Mouse (Mus musculus): ENCODE measurements around the gene Fscn2. TPM values are rescaled to one million over a fixed set of nuclear protein-coding genes. Genes with fewer than 3 reads are reported as not detected.

Fscn2 gene
- polyA plus RNA-seq, 1 experiment: not detected

- no peaks in the 10 kb centered on the region for H3K36me3 ChIP-seq (ENCODE audit: control insufficient read depth, insufficient read depth, low read length)
- WGBS: 93% methylated on average over 3 of the region's 3 CpGs
- no peak overlapping the region for H3K4me3 ChIP-seq (ENCODE audit: low read depth, low read length)
- no peak overlapping the region for H3K27ac ChIP-seq (ENCODE audit: insufficient read depth, low read depth, low read length)
- H3K27me3 ChIP-seq (ENCODE audit: control insufficient read depth, insufficient read depth, low read length): no peaks in the 10 kb centered on the region
- no peak for TF ChIP-seq POLR2A (IDR thresholded peaks at IDR 0.05; ENCODE audit: low read depth, low read length)
- TF ChIP-seq CTCF (IDR thresholded peaks at IDR 0.05; ENCODE audit: extremely low read depth, insufficient read length, insufficient replicate concordance, low read depth, low read length): no peak
- peaks cover 12% of the 10 kb centered on the region for H3K4me1 ChIP-seq (ENCODE audit: control insufficient read depth, insufficient read depth, insufficient read length, low read length)
Observed at GRCm38 (mm10) chr11:120338786-120339185, 22.5 kb upstream of the Fscn2 start.

DNA sequence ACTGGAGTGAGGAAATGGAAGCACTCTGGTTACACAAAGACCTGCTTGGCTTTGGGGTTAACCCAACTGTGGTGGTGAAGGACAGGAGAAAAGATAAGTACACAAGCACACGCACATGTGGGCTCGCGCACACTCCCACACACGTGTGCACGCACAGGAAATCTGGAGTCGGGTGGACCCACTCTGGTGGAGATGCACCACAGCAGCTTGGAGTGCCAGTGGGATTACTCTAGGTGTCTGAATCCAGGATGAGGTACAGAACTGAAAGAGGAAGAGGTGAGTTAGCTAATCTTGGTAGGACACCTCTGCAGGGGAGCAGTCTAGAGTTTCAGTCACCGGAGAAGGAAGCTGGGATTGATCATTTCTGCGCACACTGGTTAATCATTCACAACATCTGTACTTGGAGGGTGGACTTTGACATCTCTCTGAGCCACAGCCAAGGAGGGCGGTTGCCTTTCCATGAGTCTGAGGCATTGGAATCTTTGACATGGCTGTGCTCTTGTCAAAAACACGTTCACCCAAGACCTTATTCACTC, 21.3 kb upstream of the Fscn2 start:
- WGBS: 18% methylated on average over 10 of the region's 10 CpGs
- peak overlapping the region; percentile 94 for H3K27ac ChIP-seq (ENCODE audit: insufficient read depth, low read depth, low read length)
- no peaks in the 10 kb centered on the region for H3K27me3 ChIP-seq (ENCODE audit: control insufficient read depth, insufficient read depth, low read length)
- H3K36me3 ChIP-seq (ENCODE audit: control insufficient read depth, insufficient read depth, low read length): peaks cover 2% of the 10 kb centered on the region
- TF ChIP-seq POLR2A (IDR thresholded peaks at IDR 0.05; ENCODE audit: low read depth, low read length) (no peak), CTCF (IDR thresholded peaks at IDR 0.05; ENCODE audit: extremely low read depth, insufficient read length, insufficient replicate concordance, low read depth, low read length) (no peak)
- H3K4me1 ChIP-seq (ENCODE audit: control insufficient read depth, insufficient read depth, insufficient read length, low read length): peaks cover 12% of the 10 kb centered on the region
- H3K4me3 ChIP-seq (ENCODE audit: low read depth, low read length): peak overlapping the region; percentile 38

GRCm38 (mm10) chr11:120341661-120342060, 19.7 kb upstream of the Fscn2 start:
- no peak overlapping the region for H3K27ac ChIP-seq (ENCODE audit: insufficient read depth, low read depth, low read length)
- WGBS: 86% methylated on average over 4 of the region's 4 CpGs
- peaks cover 12% of the 10 kb centered on the region for H3K4me1 ChIP-seq (ENCODE audit: control insufficient read depth, insufficient read depth, insufficient read length, low read length)
- no peaks in the 10 kb centered on the region for H3K27me3 ChIP-seq (ENCODE audit: control insufficient read depth, insufficient read depth, low read length)
- peaks cover 10% of the 10 kb centered on the region for H3K36me3 ChIP-seq (ENCODE audit: control insufficient read depth, insufficient read depth, low read length)
- H3K4me3 ChIP-seq (ENCODE audit: low read depth, low read length): no peak overlapping the region
- TF ChIP-seq POLR2A (IDR thresholded peaks at IDR 0.05; ENCODE audit: low read depth, low read length) (no peak), CTCF (IDR thresholded peaks at IDR 0.05; ENCODE audit: extremely low read depth, insufficient read length, insufficient replicate concordance, low read depth, low read length) (no peak)

GRCm38 (mm10) chr11:120342656-120343160, 18.6 kb upstream of the Fscn2 start:
- TF ChIP-seq CTCF (IDR thresholded peaks at IDR 0.05; ENCODE audit: extremely low read depth, insufficient read length, insufficient replicate concordance, low read depth, low read length) (no peak), POLR2A (IDR thresholded peaks at IDR 0.05; ENCODE audit: low read depth, low read length) (no peak)
- Histone ChIP-seq H3K27me3 (ENCODE audit: control insufficient read depth, insufficient read depth, low read length) (no peaks in the 10 kb centered on the region), H3K4me3 (ENCODE audit: low read depth, low read length) (no peak overlapping the region), H3K4me1 (ENCODE audit: control insufficient read depth, insufficient read depth, insufficient read length, low read length) (peaks cover 12% of the 10 kb centered on the region), H3K27ac (ENCODE audit: insufficient read depth, low read depth, low read length) (no peak overlapping the region), H3K36me3 (ENCODE audit: control insufficient read depth, insufficient read depth, low read length) (peaks cover 17% of the 10 kb centered on the region)
- 93% methylated on average over 5 of the region's 5 CpGs for WGBS

GRCm38 (mm10) chr11:120343519-120344309, 17.6 kb upstream of the Fscn2 start:
- peaks cover 12% of the 10 kb centered on the region for H3K4me1 ChIP-seq (ENCODE audit: control insufficient read depth, insufficient read depth, insufficient read length, low read length)
- no peak for TF ChIP-seq CTCF (IDR thresholded peaks at IDR 0.05; ENCODE audit: extremely low read depth, insufficient read length, insufficient replicate concordance, low read depth, low read length)
- H3K27ac ChIP-seq (ENCODE audit: insufficient read depth, low read depth, low read length): peak overlapping the region; percentile 43
- WGBS: 34% methylated on average over 5 of the region's 5 CpGs
- peaks cover 21% of the 10 kb centered on the region for H3K36me3 ChIP-seq (ENCODE audit: control insufficient read depth, insufficient read depth, low read length)
- H3K27me3 ChIP-seq (ENCODE audit: control insufficient read depth, insufficient read depth, low read length): no peaks in the 10 kb centered on the region
- H3K4me3 ChIP-seq (ENCODE audit: low read depth, low read length): no peak overlapping the region

DNA sequence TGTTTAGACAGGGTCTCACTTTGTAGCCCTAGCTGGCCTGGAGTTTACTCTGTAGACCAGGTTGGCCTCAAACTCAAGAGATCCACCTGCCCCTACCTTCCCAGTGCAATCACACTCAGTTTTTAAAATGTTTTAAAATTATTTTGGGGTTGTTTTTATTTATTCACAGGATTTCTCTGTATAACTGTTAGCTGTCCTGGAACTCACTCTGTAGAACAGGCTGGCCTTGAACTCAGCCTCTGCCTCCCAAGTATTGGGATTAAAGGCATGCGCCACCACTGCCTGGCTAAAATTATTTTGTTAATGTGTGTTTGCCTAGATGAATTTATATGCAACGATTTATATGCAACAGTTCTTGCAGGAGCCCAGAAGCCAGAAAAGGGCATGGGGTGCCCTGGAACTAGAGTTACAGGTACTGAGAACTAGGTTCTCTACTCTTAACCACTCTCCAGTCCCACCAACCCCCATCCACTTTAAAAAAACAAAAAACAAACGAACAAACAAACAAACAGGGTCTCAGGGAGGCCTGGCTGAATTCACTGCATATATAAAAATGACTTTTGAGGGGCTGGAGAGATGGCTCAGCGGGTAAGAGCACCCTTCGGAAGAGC, 16.9 kb upstream of the Fscn2 start:
- WGBS: 36% methylated on average over 5 of the region's 5 CpGs
- Histone ChIP-seq H3K27ac (ENCODE audit: insufficient read depth, low read depth, low read length) (peak overlapping the region; percentile 42), H3K27me3 (ENCODE audit: control insufficient read depth, insufficient read depth, low read length) (no peaks in the 10 kb centered on the region), H3K4me1 (ENCODE audit: control insufficient read depth, insufficient read depth, insufficient read length, low read length) (peaks cover 9% of the 10 kb centered on the region), H3K36me3 (ENCODE audit: control insufficient read depth, insufficient read depth, low read length) (peaks cover 21% of the 10 kb centered on the region), H3K4me3 (ENCODE audit: low read depth, low read length) (no peak overlapping the region)
- no peak for TF ChIP-seq CTCF (IDR thresholded peaks at IDR 0.05; ENCODE audit: extremely low read depth, insufficient read length, insufficient replicate concordance, low read depth, low read length)
- no peak for TF ChIP-seq POLR2A (IDR thresholded peaks at IDR 0.05; ENCODE audit: low read depth, low read length)

Data from small intestine, adult 2 months (tissue).